Mouse (Mus musculus): ENCODE results near the gene Eef1akmt3. TPM values are rescaled to one million over a fixed set of nuclear protein-coding genes. Genes with fewer than 3 reads are reported as not detected.
A peak's percentile ranks its signal among the peaks of the same experiment; 100 is the strongest.
"Not testable (repeated sequence)": the region's sequence is repeated elsewhere in the genome, so short reads cannot be mapped to it uniquely, and the experiment has no call there.

Gene Eef1akmt3
- polyA plus RNA-seq (2012; rRNA removed), result 0.78 and 1.1 TPM in 2 replicates

DNA sequence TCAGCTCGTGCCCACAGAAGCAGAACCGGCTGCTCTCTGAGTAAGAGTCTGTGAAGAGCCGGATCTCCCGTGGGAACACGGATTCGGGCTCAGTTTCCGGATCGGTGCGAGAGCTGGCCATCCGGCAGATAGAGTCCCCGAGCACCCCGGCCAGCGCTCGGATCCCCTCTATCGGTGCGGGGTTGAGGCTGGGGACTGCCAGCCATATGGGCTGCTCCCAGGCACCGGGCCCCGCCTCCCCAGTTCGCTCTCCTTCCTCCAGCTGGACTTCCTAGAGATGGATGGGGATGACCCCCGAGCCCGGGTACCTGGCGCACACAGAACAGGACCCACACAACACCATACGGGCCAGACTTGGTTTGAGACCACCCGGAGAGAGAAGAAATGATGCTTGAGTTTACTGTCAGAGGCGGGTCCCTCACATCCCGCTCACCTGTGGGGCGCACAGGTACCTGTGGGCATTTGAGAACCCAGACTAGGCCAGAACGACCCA is at the start of gene Eef1akmt3, which contains the start of gene Mettl1:
Gene Eef1akmt3 (minus strand): TSS at position 240 of the 493 bp plus-strand sequence.
Gene Mettl1 (plus strand): TSS at position 141 of the 493 bp plus-strand sequence.
- peak; percentile 52 for DNase-seq (ENCODE audit: low spot score)

DNA sequence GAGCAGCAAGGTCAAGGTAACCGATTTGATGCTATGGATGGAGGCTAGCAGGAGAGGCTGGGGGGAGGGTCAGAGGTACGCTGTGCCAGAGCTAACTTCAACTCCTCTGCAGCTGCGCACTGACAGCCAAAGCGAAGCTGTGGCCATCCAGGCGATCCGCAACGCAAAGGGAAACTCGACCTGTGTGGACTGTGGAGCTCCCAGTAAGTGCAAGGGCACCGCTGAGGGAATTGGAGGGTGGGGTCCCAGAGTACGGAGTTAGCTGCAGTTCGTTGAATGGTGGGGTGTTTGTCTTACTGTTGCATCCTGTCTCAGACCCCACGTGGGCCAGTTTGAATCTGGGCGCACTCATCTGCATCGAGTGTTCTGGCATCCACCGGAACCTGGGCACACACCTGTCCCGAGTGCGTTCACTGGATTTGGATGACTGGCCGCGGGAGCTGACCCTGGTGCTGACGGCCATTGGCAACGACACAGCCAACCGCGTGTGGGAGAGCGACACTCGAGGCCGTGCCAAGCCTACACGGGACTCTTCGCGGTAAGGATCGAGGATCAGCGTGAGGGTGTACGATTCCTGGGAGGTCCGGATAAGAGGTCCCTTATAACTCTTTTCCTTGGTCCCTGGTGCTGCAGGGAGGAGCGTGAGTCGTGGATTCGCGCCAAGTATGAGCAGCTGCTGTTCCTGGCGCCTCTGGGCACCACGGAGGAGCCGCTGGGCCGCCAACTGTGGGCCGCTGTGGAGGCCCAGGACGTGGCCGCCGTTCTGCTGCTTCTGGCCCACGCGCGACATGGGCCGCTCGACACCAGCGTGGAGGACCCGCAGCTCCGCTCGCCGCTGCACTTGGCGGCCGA is 49.5 kb upstream of the Eef1akmt3 start:
- no peak for DNase-seq (ENCODE audit: low spot score)

DNA sequence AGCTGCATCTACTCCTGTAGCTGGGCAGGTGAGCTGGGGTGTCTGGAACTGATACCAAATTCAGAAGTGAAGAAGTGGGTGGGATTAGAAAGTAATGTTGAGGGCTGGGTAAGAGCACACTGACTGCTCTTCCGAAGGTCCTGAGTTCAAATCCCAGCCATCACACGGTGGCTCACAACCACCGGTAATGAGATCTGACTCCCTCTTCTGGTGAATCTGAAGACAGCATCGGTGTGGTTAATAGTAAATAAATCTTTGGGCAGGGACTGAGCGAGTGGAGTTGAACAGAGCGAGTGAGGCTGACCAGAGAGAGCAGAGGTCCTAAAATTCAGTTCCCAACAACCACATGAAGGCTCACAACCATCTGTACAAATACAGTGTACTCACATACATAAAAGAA is 44.3 kb upstream of the Eef1akmt3 start:
- no peak for DNase-seq (ENCODE audit: low spot score)

DNA sequence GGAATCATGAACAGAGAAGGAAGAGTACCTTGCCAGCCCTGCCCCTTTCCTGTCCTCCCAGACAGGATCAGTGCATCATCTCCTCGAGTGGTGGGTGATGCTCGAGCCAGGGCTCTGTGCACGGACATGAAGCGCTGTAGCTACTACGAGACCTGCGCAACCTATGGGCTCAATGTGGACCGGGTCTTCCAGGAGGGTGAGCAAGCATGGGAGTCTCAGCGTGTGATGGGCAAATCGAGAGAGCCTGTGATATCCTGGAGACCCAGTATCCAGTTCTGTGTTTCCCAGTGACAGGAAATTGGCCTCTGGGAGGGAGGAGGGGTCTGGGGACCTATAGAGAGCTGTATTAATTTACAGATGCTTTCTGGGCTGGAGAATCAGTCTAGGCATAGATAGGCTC is 43.7 kb upstream of the Eef1akmt3 start:
- DNase-seq (ENCODE audit: low spot score), result no peak

DNA sequence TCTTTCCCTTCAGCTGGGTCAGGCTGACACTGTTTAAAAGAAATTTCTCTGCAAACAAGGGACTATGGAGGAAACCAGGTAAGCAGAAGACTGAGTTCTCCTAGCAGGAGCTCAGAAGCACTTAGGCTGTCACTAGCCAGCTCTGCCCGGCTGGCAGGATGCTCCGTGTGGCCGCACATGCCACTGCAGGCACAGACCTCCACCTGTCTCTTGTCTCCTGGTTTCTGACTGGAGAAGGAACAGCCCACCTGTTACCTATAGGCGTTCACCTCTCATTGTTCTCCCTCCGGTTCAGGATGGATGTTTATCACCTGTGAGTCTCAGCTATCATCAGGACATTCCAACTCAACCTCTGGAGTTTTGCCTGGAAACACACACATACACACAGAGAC is 42.6 kb upstream of the Eef1akmt3 start:
- no peak for DNase-seq (ENCODE audit: low spot score)

DNA sequence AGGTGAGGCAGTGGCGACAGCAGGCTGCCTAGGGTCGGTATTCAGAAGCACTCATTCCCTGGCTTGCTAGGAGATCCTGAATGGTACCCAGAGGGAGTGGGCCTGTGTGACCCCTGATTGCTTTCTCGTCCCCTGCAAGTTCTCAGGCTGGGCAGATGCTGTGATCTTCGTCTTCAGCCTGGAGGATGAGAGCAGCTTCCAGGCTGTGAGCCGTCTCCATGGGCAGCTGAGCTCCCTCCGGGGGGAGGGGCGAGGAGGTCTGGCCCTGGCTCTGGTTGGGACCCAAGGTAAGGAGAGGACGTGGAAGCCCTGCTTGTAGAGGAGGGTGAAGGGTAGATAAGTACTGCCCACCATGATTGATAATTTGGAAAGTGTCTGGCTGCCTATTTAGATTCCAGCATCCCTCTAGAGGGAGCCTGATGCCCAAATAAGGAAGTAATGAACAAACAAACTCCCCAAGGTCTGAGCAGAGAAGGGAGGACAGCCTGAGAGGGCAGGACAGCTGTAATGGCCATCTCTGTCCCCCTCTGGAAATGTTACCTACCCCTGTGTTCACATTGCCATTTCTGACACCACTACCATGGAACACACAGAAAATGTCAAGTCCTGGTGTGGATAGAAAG is 42.1 kb upstream of the Eef1akmt3 start:
- DNase-seq (ENCODE audit: low spot score), result peak; percentile 19

DNA sequence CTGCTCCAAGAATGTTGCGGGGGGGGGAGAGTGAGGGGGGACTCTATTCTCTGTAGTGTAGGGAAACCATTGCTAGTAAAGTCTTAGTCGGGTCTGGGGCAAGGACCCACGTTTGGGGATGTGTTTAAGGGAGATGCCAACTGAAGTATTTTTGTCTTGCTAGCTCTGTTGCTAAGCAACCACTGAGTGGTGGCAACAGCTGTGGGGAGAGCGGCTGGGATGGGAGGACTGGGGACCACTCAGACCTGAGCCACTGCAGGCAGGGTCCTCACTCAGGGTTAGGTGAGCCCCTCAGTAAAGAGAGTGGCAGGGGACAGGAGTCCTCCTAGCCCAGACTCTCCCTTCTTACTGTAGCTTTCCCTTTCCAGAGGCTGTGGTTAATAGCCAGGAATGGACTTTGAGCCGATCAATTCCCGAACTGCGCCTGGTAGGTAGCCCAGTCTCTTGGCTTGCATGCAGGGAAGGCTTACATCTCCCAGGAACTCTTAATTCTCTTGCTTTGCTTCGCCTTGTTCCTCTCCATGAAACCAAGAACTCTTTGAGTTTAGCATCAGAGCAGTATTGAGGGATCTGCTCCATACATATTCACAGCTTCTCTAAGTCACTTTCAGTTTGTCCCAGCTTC is 40.8 kb upstream of the Eef1akmt3 start:
- DNase-seq (ENCODE audit: low spot score), result no peak

DNA sequence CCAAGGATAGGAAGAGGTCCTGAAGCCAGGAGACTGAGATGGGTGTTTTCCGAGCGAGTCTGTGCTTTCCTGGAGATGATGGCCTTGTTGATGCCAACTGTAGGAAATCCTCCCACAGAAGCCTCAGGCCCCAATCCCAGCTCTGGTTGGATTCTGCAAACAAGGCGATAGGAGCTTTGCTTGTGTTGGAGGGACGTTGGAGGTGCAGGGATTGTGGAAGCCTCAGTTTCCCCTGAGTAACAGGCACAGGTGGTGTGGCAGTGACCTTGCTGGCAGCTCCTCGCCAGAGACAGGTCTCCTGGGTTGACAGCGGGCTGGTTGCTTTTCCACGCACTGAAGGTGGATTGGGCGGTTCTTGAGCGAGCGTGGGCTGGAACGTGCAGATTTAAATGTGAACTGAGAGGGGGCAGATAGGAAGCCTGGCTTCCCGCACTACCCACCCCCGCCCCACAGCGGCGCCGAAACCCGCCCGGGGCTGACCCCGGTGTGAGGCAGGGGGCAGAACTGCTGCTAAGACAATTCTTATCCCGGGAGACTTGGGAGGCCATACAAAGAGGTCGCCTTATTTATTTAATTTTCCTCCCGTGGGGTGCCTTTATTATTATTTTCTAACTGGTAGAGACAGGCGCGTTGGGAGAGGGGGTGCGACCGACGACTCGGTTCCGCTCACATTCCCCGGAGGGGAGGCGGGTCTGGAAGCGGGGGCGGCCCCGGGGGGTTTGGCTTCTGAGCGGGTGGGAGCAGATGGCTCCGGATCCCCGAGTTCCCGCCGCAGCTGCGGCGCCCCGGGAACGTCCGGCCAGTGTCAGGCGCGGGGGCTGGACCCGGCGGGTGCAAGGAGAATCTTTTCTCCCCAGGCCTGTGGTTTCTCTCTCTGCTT is 39.8 kb upstream of the Eef1akmt3 start:
- DNase-seq (ENCODE audit: low spot score), result no peak

DNA sequence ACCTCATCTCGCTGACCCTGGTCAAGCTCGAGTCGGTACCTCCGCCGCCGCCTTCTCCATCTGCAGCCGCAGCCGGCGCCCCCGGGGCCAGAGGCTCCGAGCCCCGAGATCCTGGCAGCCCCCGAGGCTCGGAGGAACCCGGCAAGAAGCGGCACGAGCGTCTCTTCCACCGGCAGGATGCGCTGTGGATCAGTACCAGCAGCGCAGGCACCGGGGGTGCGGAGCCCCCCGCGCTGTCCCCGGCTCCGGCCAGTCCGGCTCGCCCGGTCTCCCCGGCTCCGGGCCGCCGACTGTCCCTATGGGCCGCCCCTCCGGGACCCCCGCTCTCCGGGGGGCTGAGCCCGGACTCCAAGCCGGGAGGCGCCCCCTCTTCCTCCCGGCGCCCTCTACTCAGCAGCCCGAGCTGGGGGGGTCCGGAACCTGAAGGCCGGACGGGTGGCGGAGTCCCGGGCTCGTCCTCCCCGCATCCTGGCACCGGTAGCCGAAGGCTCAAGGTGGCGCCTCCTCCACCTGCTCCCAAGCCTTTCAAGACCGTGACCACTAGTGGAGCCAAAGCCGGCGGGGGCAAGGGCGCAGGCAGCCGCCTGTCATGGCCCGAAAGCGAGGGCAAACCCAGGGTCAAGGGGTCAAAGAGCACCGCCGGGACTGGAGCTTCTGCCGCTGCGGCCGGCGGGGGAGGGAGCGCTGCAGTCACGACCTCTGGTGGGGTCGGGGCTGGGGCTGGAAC is 38.5 kb upstream of the Eef1akmt3 start:
- no peak for DNase-seq (ENCODE audit: low spot score)

DNA sequence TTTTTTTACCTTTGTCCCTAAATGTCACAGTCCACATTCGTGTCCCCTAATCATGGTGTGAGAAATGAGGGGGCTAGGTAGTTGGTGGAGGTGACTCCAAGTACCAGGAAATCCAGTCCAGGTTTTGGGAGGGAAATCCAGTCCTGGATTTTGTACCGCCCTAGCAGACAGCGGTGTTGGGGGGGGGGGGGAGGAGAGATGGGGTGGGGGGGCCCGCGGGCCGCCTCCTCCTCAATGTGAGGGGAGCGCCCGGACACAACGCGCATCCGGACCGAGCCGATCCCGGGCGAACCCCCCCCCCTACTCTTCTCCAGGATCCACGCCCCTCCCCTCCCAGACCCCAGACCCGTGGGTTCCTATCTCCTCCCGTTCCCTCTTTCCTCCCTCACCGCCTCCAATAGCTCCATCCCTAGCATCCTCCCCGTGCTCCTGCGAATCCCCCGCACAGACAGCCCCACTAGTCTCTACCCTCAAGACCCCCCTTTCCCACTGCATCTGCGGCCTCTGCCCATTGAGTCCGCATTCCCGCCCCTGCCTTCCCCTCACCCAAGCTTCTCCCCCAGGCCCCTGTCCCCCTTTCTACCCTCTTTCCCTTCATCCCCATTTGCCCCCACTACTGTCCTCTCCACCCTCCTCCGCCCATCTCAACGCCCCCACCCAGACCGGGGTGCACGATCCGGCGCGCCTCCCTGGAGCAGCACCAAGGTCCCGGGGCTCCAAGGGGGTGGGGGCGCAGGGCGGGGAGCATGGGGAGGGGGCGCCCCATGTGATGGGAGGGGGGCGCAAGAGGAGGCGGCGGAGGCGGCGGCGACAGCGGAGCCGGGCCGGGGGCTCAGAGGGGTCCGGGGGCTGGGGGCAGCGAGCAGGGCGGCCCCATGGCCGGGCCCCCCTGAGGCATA is 37.6 kb upstream of the Eef1akmt3 start:
- no peak for DNase-seq (ENCODE audit: low spot score)

DNA sequence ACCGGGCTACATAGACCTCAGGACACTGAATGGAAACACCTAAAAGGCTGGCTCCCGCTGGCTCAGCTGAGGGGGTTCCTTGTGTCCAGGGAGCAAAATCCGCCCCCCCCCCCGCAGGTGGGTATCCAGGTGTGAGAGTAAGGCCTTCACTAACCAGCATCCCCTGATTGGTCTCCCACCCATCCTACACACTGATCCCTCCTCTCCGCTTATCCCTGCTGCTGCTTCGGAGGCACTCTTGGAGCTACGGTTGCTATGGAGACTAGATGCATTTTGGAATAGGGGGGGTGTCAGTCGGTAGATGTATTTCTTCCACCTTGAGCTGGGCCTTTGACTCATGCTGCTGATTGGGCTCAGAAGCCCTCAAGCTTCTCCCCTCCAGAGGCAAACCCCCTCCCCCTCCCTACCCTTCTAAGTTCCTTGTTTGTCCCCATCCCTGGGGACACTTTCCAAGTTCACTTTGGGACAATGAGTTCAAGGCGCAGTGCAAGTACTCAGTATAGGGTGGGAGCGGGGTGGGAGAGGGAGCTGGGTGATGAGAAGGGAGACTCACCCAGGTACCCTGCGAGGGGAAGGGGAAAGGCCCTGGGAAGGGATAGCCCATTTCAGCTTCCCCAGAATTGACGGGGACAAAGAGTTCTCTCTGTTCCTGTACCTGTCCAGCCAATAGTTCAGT is 36.8 kb upstream of the Eef1akmt3 start:
- DNase-seq (ENCODE audit: low spot score), result no peak

DNA sequence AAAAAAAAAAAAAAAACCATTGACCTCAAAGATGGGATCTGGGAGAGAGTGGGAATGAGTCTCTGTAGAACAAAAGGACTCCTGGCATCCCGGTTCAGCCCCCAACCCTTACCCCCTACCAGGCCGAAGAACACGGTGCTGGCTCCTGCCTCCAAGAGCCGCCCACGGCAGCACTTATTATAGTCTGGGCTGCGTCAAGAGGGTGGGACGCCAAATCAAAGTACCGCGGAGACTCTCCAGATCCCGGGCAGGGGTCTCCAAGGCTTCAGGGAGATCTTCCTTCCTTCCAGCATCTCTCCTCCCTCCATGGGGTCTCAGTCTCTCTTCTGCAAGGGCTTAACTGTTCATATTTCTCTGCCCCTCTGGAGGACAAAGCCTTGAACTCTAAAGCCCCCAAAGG is 36.2 kb upstream of the Eef1akmt3 start:
- DNase-seq (ENCODE audit: low spot score), result no peak

DNA sequence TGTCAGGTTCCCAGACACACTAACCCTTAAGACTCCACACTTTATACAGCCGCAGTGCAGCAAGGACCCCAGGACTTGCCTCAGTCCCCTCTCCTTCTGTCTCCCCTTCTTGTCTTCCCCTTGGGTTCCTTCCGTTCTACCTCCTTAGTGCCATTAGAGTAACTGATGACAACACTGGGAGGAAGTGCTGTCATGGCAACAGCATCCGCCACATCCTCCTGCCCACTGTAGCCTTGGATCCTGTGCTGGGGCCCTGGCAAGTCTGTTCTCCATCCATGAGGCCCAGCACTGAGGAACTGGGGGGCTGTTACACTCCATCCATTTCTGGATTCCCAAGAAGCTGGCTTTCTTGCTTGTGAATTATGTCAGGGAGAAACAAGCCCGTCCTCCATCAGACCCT is 34.8 kb upstream of the Eef1akmt3 start:
- DNase-seq (ENCODE audit: low spot score), result no peak

DNA sequence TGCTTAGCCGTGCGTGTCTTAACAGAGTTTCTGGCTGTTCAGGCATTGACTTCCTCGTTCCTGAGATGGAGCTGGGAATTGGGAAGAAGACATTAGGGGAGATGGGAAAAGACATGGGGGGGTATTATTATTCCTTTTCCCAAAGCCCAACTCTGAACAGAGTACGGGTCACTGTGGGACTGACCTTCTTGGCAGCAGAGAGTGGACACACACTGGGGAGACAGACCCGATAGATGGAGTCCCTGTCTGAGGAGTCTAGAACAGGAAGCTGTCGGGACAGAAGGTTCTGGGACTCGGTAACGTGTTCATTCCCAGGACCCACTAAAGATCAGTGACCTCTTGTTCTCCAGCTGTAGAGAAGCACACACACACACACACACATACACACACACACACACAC is 34.3 kb upstream of the Eef1akmt3 start:
- DNase-seq (ENCODE audit: low spot score), result no peak

DNA sequence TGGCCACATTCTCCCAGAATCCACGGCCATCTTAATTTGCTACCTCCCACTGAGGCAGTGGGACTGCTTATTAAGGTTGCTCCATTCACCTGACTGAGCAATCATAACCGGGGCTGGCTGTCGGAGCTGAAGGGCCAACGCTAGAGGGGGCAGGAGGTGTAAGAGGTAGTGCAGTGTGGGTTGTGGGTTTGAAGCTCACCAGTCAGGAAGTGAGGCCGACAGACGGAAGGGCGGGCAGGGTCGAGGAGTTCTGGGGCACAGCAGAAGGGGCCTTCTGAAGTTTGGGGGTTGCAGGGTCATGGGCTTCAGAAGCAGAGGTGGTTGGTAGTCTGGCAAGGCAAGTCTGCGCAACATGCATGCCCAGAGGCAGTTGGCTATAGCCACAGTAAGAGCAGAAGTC is 33.8 kb upstream of the Eef1akmt3 start, which contains the start of gene Agap2:
Gene Agap2 (plus strand): TSS at position 205 of the 400 bp plus-strand sequence.
- no peak for DNase-seq (ENCODE audit: low spot score)

DNA sequence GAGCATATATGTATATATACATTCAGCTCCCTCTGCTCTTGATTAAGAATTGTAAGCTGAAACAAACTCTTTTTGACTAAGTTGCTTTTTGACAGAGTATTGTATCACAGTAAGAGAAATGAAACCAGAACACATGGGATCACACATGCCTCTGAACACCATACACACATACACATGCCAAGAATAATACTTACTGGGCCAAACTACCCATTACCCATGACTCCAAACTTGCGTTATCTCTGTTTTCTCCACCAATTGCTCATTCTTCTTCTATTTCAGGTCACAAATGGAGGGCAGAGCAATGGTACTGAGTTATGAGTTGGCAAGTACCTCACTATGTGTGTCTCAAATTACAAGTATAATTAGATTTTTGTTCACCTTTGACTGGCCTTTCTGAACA is 32.7 kb upstream of the Eef1akmt3 start:
- DNase-seq (ENCODE audit: low spot score), result no peak

DNA sequence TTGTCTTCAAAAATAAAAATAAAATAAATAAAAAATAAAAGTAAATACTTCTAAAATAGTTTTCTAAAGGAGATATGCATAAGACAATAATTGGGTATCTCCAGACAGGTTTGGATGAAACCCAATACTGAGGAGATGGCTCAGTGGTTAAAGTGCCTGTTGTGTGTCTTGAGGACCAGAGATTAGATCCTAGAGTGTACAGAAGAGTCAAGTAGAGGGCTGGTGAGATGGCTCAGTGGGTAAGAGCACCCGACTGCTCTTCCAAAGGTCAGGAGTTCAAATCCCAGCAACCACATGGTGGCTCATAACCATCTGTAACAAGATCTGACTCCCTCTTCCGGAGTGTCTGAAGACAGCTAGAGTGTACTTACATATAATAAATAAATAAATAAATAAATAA is 31.7 kb upstream of the Eef1akmt3 start:
- DNase-seq (ENCODE audit: low spot score), result not testable (repeated sequence)

DNA sequence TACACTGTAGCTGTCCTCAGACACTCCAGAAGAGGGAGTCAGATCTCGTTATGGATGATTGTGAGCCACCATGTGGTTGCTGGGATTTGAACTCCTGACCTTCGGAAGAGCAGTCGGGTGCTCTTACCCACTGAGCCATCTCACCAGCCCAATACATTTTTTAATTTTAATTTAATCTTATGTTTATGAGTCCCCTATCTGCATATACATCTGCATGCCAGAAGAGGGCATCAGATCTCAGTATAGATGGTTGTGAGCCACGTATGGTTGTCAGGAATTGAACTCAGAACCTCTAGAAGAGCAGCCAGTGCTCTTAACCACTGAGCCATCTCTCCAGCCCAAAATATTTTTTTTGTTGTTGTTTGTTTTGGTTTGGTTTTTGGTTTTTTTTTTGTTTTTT is 31.0 kb upstream of the Eef1akmt3 start:
- DNase-seq (ENCODE audit: low spot score), result not testable (repeated sequence)

DNA sequence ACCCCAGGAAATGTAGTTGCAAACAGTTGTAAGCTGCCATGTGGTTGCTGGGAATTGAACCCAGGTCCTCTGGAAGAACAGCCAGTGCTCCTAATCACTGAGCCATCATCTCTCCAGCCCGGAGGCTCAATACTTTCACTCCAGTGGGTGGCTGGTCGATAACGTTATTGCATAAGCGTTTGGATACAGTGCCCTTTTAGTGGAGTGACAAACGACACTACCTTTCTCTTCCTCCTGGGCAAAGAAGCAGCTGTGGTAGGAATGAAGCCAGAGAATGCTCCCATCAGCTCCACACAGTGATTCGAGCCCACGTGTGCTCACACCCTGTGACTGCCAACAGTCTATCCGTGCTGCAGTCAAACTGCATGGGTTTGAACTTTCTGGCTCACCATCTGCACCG is 29.9 kb upstream of the Eef1akmt3 start:
- DNase-seq (ENCODE audit: low spot score), result no peak
